Mouse (Mus musculus) hindbrain, postnatal 0 days (tissue): Measurements from ENCODE around the gene Chka. TPM values are rescaled to one million over a fixed set of nuclear protein-coding genes. Genes with fewer than 3 reads are reported as not detected.

Source experiments
- ATAC-seq: fragments of 200-750 bp; cut with Nextera tagmentation; 2 replicates; pipeline ENCODE4 v1.8.0; 2017; ENCODE audit warnings: mild to moderate bottlenecking, moderate TSS enrichment, moderate library complexity
- DNase-seq: peaks from one replicate; pipeline ENCODE4 v3.0.0-alpha.2; 2015; ENCODE audit warnings: low spot score
- H3K27ac ChIP-seq: fragments of 300-500 bp; sonication (generic); 2 replicates; pipeline ENCODE4 v1.5.1; 2014; ENCODE audit warnings: mild to moderate bottlenecking
- H3K27me3 ChIP-seq: fragments of 300-500 bp; sonication (generic); 2 replicates; pipeline ENCODE4 v1.6.1; 2014; ENCODE audit warnings: low read length, mixed read lengths; ENCODE audit not compliant: insufficient read depth
- H3K36me3 ChIP-seq: fragments of 300-500 bp; sonication (generic); 2 replicates; pipeline ENCODE4 v1.6.1; 2014; ENCODE audit warnings: low read length, mixed read lengths; ENCODE audit not compliant: insufficient read depth
- H3K4me1 ChIP-seq: fragments of 300-500 bp; sonication (generic); 2 replicates; pipeline ENCODE4 v1.6.1; 2014; ENCODE audit warnings: antibody characterized with exemption, low read length, mixed read lengths; ENCODE audit not compliant: insufficient read depth
- H3K4me2 ChIP-seq: fragments of 300-500 bp; sonication (generic); 2 replicates; pipeline ENCODE4 v1.6.1; 2014; ENCODE audit warnings: low read depth, mild to moderate bottlenecking, low read length, moderate library complexity, mixed read lengths
- H3K4me3 ChIP-seq: fragments of 300-500 bp; sonication (generic); 2 replicates; pipeline ENCODE4 v1.5.1; 2014; ENCODE audit warnings: low read length
- H3K9ac ChIP-seq: fragments of 300-500 bp; sonication (generic); replicated peaks from 2 replicates; pipeline ENCODE4 v1.6.1; 2014; ENCODE audit warnings: mild to moderate bottlenecking, low read length, moderate library complexity, mixed read lengths
- H3K9me3 ChIP-seq: fragments of 300-500 bp; sonication (generic); 2 replicates; pipeline ENCODE4 v1.6.1; 2016; ENCODE audit warnings: low read length, mixed read lengths
- CTCF ChIP-seq: IDR thresholded peaks from 2 replicates; pipeline ENCODE4 v1.5.1; 2016; ENCODE audit warnings: antibody characterized with exemption, control low read depth, low read depth
- WGBS: fragments of 180-500 bp; shearing (Covaris S2); extraction: QIAGEN DNeasy Blood & Tissue Kit; methylation state at CpG from one replicate; pipeline ENCODE4 v1.1.7; 2014; 5-methylcytosine and 5-hydroxymethylcytosine counted together
- polyA plus RNA-seq: library from polyadenylated mRNA; unstranded; fragments of >200 nt; fragmentation: Nextera tagmentation; extraction: Ambion mirVana; gene quantifications from 2 replicates; pipeline ENCODE4 v1.2.1, GENCODE M21; 2015
- total RNA-seq: library from RNA; depleted of rRNA; stranded (reverse); fragments of >200 nt; gene quantifications from 2 replicates; pipeline ENCODE4 v1.2.3, GENCODE M21; 2014

Chka gene
- total and polyA plus RNA-seq, 2 experiments from 2014 or later = 53.9 to 68.9 TPM

DNA sequence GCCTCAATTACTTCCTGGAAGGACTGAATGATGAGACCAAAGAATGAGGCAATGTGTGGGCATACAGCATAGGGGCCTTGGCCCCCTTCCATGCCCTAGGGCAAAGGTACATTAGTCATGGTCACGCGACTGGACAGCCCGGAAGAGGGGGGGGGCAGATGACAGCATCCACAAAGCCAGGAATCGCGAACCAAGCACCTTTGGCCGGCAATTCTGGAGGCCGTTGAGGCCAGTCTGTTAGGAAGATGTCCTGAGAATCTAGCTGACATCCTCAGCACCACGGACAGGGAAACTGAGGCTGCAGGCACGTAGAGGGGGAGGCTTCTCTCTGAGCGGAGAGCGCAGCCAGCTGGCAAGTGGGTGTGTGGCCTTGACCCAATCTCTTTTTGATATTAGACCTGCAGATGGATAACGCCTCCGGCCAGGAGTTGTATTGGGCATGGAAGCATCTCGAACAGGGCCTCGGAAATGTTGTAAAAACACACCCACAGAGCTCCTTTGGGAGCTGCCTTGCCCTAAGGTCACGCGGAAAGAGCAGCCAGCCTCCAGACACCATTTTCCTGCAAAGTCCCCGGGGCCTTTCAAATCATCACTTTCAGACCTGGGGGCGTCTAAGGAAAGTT lies 615 bp upstream of the Chka start:
- H3K4me2 ChIP-seq = peak overlapping the region; percentile 74
- no peaks in the 10 kb centered on the region for H3K9me3 ChIP-seq
- peak overlapping the region; percentile 95; the same call in 1 of the 2 replicates for H3K27ac ChIP-seq
- H3K4me3 ChIP-seq = peak overlapping the region; percentile 60
- H3K27me3 ChIP-seq = no peaks in the 10 kb centered on the region
- H3K4me1 ChIP-seq = peaks cover 17% of the 10 kb centered on the region
- DNase-seq (peak; percentile 30), ATAC-seq (0 out of 2 replicates have a peak, but pooled peaks have one; percentile 0)
- WGBS = 5% methylated on average over 19 of the region's 19 CpGs
- peak overlapping the region; percentile 31 for H3K9ac ChIP-seq
- no peaks in the 10 kb centered on the region for H3K36me3 ChIP-seq
- TF ChIP-seq CTCF = no peak

GRCm38 (mm10) chr19:3851979-3852681 lies 557 bp downstream of the Chka start:
- ATAC-seq (no peak), DNase-seq (peak; percentile 62)
- peaks cover 17% of the 10 kb centered on the region for H3K4me1 ChIP-seq
- no peaks in the 10 kb centered on the region for H3K36me3 ChIP-seq
- H3K4me3 ChIP-seq = peak overlapping the region; percentile 60
- H3K27ac ChIP-seq = peak overlapping the region; percentile 95
- peak overlapping the region; percentile 88 for H3K9ac ChIP-seq
- WGBS = under 1% methylated on average over 65 of the region's 74 CpGs
- H3K4me2 ChIP-seq = peak overlapping the region; percentile 74
- no peak for TF ChIP-seq CTCF
- no peaks in the 10 kb centered on the region for H3K27me3 ChIP-seq
- H3K9me3 ChIP-seq = no peaks in the 10 kb centered on the region

- TF ChIP-seq CTCF = no peak
- WGBS = 89% methylated on average over 10 of the region's 10 CpGs
- no peak for ATAC-seq
These were observed 1.5 kb downstream of the Chka start for GRCm38 (mm10) chr19:3853121-3853520.

GRCm38 (mm10) chr19:3853891-3854290 lies 2.3 kb downstream of the Chka start:
- WGBS = 64% methylated on average over 1 of the region's 1 CpGs
- Histone ChIP-seq H3K9me3 (no peaks in the 10 kb centered on the region), H3K27ac (no peak overlapping the region), H3K36me3 (no peaks in the 10 kb centered on the region), H3K4me3 (no peak overlapping the region; the same call in 1 of the 2 replicates), H3K27me3 (no peaks in the 10 kb centered on the region), H3K9ac (no peak overlapping the region), H3K4me2 (peak overlapping the region; percentile 74), H3K4me1 (peaks cover 20% of the 10 kb centered on the region)
- ATAC-seq = no peak
- no peak for TF ChIP-seq CTCF
- DNase-seq = peak; percentile 41

More at GRCm38 (mm10) chr19:3853121-3853520, 1.5 kb downstream of the Chka start:
- peak overlapping the region; percentile 74 for H3K4me2 ChIP-seq
- no peak overlapping the region for H3K27ac ChIP-seq
- no peak for DNase-seq
- no peaks in the 10 kb centered on the region for H3K9me3 ChIP-seq
- peaks cover 20% of the 10 kb centered on the region for H3K4me1 ChIP-seq
- peak overlapping the region; percentile 60 for H3K4me3 ChIP-seq
- no peaks in the 10 kb centered on the region for H3K36me3 ChIP-seq
- no peak overlapping the region for H3K9ac ChIP-seq
- no peaks in the 10 kb centered on the region for H3K27me3 ChIP-seq

- TF ChIP-seq CTCF = no peak
- H3K36me3 ChIP-seq = no peaks in the 10 kb centered on the region
- ATAC-seq (no peak), DNase-seq (no peak)
- H3K27me3 ChIP-seq = no peaks in the 10 kb centered on the region
- WGBS = 69% methylated on average over 6 of the region's 6 CpGs
- no peaks in the 10 kb centered on the region for H3K9me3 ChIP-seq
- H3K4me1 ChIP-seq = peaks cover 20% of the 10 kb centered on the region
- H3K4me2 ChIP-seq = peak overlapping the region; percentile 41
- H3K27ac ChIP-seq = peak overlapping the region; percentile 58; the same call in 1 of the 2 replicates
- no peak overlapping the region for H3K4me3 ChIP-seq
- H3K9ac ChIP-seq = no peak overlapping the region
These were observed 3.5 kb downstream of the Chka start for GRCm38 (mm10) chr19:3855091-3855490.

GRCm38 (mm10) chr19:3855601-3856000 lies 4.0 kb downstream of the Chka start:
- TF ChIP-seq CTCF = no peak
- Histone ChIP-seq H3K4me3 (no peak overlapping the region), H3K4me2 (peak overlapping the region; percentile 41), H3K36me3 (no peaks in the 10 kb centered on the region), H3K9me3 (no peaks in the 10 kb centered on the region), H3K4me1 (peaks cover 20% of the 10 kb centered on the region), H3K27me3 (no peaks in the 10 kb centered on the region), H3K27ac (peak overlapping the region; percentile 58; the same call in 1 of the 2 replicates), H3K9ac (no peak overlapping the region)
- WGBS = 24% methylated on average over 4 of the region's 4 CpGs
- peak; percentile 37 for DNase-seq
- ATAC-seq = no peak
